Mouse (Mus musculus): ENCODE measurements at regions not wholly inside any gene's neighbourhood (a gene's known extent, or its start where the extent isn't known, plus 50 kb on each side); places are given as distances from the start of the nearest gene placed in this dataset.

DNA sequence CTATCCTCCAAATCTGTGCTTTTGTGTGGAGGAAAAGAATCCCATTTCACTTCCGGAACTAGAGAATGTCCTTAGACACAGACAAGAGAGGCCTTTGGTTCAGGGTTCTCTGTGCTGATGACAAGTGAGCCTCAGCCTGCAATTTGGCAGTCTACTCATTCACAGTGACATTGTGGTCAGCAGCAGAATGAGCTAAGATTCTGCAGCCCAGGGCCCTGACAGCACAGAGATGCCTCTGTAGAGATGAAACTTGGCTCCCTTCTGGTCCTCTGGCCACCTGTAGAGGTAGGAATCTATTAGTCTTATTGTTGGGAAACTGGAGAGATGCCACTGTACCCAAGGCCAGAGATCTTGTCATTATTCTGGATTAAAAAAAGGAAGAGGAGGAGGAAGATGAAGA, 73.8 kb upstream of the Peli2 start:
- Histone ChIP-seq H3K9me3 (replicated peaks) (no peaks in the 10 kb centered on the region), H3K27ac (ENCODE audit: poor library complexity, severe bottlenecking) (no peak overlapping the region), H3K4me1 (replicated peaks) (no peaks in the 10 kb centered on the region), H3K4me3 (no peak overlapping the region), H3K9ac (no peak overlapping the region), H3K36me3 (no peaks in the 10 kb centered on the region), H3K27me3 (replicated peaks) (0 out of 2 replicates have a peak, but pooled peaks cover 4% of the 10 kb centered on the region), H3K4me2 (no peak overlapping the region)
- no peak for ATAC-seq (ENCODE audit: insufficient number of reproducible peaks, low FRiP score)
- 83% methylated on average over 1 of the region's 1 CpGs for WGBS

DNA sequence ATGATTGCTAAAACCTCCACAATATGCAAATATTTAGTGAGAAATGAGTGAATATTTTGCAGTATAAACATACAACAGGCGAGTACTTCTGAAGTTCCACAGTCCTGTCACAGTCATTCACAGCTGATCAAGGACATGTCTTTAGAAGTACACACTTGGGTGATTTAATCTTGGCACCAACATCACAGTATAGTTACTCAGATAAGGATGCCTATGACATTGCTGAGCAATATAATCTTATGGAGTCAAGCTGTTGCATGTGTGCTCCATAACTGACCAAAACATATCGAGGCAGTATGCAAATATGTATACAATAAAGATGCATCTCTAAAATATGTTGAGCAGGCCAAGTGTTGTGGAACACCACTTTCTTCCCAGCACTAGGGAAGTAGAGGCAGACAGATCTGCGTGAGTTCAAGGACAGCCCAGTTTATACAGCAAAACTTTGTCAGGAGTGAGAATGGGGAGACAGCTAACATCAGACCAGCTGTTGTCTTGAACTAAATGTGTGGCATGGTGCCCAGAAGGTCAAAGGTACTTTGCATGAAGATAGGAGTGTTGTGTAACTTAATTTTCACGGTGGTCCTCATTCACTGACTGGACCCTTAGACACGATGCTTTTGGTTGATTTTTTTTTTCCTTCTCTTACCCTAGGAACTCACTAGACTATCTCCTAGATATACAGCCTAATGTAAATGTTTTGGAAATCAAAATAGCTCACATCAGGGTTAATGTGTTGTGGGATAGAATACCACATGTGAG, 70.7 kb upstream of the Peli2 start:
- H3K27me3 ChIP-seq (replicated peaks), result 0 out of 2 replicates have a peak, but pooled peaks cover 4% of the 10 kb centered on the region
- H3K36me3 ChIP-seq, result no peaks in the 10 kb centered on the region
- H3K9ac ChIP-seq, result no peak overlapping the region
- no peak overlapping the region for H3K27ac ChIP-seq (ENCODE audit: poor library complexity, severe bottlenecking)
- no peaks in the 10 kb centered on the region for H3K4me1 ChIP-seq (replicated peaks)
- 66% methylated on average over 5 of the region's 5 CpGs for WGBS
- no peak overlapping the region for H3K4me3 ChIP-seq
- ATAC-seq (ENCODE audit: insufficient number of reproducible peaks, low FRiP score), result no peak
- no peak overlapping the region for H3K4me2 ChIP-seq
- peaks cover 2% of the 10 kb centered on the region; the same call in 1 of the 2 replicates for H3K9me3 ChIP-seq (replicated peaks)

DNA sequence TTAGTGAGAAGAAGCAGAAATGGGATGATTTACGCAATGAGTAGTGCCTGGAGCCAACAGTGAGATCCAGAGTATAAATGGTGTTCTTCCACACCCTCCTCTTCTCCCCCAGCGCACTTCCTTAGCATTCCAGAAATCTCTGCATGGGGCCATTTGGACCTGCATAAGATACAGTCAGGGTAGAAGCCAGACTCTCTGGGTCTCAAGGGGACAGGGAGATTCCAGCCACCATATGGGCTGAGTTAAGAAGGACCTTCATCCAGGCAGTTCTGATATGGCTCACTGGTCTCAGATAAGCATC, 70.2 kb upstream of the Peli2 start:
- 72% methylated on average over 2 of the region's 2 CpGs for WGBS
- no peak for ATAC-seq (ENCODE audit: insufficient number of reproducible peaks, low FRiP score)
- H3K36me3 ChIP-seq, result no peaks in the 10 kb centered on the region
- peaks cover 2% of the 10 kb centered on the region; the same call in 1 of the 2 replicates for H3K9me3 ChIP-seq (replicated peaks)
- 0 out of 2 replicates have a peak, but pooled peaks cover 4% of the 10 kb centered on the region for H3K27me3 ChIP-seq (replicated peaks)
- no peak overlapping the region for H3K4me3 ChIP-seq
- no peak overlapping the region for H3K4me2 ChIP-seq
- H3K4me1 ChIP-seq (replicated peaks), result no peaks in the 10 kb centered on the region
- H3K27ac ChIP-seq (ENCODE audit: poor library complexity, severe bottlenecking), result no peak overlapping the region
- H3K9ac ChIP-seq, result no peak overlapping the region

DNA sequence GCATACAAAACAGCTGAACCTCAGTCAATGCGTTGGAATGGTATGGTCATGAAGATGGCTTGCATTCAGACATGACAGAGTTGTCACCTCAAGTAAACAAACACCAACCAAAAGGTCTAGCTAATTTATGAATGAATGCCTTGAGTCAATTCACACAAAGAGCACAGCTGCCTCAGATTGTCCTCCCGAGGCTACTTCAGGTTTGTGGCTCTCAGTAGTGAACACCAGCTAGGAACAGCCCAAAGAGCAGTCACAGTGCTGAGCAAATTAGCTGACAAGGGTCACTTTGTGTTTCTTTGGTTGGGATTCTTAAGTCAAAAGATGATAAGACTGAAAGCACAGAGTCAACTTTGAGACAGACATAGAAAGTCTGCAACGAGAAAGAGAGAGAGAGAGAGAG, 68.7 kb upstream of the Peli2 start:
- 56% methylated on average over 3 of the region's 3 CpGs for WGBS

DNA sequence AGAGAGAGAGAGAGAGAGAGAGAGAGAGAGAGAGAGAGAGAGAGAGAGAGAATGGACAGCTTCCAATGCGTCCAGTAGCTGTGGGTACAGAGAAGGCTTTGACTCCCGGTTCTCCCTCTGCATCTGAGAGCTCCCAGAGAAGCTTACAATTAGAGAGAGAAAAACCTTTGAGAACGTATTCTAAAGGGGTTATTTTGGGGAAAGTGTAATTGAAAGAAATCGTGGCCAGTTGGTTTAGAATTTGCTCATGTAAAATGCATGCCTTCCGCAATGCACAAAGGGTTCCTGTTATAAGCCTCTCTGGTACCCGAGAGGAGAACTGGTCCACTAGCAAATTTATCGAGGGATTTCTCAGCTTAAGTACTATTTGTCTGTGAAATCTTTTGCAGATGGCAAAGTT, 68.2 kb upstream of the Peli2 start:
- no peaks in the 10 kb centered on the region for H3K4me1 ChIP-seq (replicated peaks)
- WGBS, result 77% methylated on average over 7 of the region's 7 CpGs
- no peaks in the 10 kb centered on the region for H3K36me3 ChIP-seq
- H3K4me3 ChIP-seq, result no peak overlapping the region
- H3K27me3 ChIP-seq (replicated peaks), result 0 out of 2 replicates have a peak, but pooled peaks cover 4% of the 10 kb centered on the region
- H3K9me3 ChIP-seq (replicated peaks), result peaks cover 2% of the 10 kb centered on the region; the same call in 1 of the 2 replicates
- H3K27ac ChIP-seq (ENCODE audit: poor library complexity, severe bottlenecking), result no peak overlapping the region
- no peak overlapping the region for H3K9ac ChIP-seq
- no peak for ATAC-seq (ENCODE audit: insufficient number of reproducible peaks, low FRiP score)
- H3K4me2 ChIP-seq, result no peak overlapping the region

More for the DNA sequence above, 68.7 kb upstream of the Peli2 start:
- Histone ChIP-seq H3K27ac (ENCODE audit: poor library complexity, severe bottlenecking) (no peak overlapping the region), H3K4me1 (replicated peaks) (no peaks in the 10 kb centered on the region), H3K27me3 (replicated peaks) (0 out of 2 replicates have a peak, but pooled peaks cover 4% of the 10 kb centered on the region), H3K9ac (no peak overlapping the region), H3K9me3 (replicated peaks) (peaks cover 2% of the 10 kb centered on the region; the same call in 1 of the 2 replicates), H3K4me3 (no peak overlapping the region), H3K4me2 (no peak overlapping the region), H3K36me3 (no peaks in the 10 kb centered on the region)
- no peak for ATAC-seq (ENCODE audit: insufficient number of reproducible peaks, low FRiP score)

DNA sequence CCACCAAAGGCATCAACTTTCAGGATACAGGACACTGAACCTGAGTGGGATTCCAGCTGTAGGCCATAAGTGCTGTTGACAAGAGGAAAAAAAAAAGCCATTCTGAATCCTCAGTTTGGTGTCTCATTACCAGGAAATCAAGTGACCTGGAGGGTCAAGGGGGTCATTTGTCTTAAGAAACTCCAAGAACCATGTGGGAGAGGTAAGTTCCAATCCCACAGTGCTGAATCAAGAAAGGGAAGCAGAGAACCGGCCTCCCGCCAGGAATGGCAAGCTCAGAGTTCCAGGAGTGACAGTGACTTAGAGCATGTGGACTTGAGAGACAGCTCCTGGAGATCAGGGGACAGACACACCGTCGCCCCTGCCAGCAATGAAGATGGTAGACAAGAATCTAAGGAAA, 67.5 kb upstream of the Peli2 start:
- no peak overlapping the region for H3K4me2 ChIP-seq
- no peaks in the 10 kb centered on the region for H3K36me3 ChIP-seq
- WGBS, result 61% methylated on average over 4 of the region's 4 CpGs
- H3K27ac ChIP-seq (ENCODE audit: poor library complexity, severe bottlenecking), result no peak overlapping the region
- no peak overlapping the region for H3K4me3 ChIP-seq
- no peak for ATAC-seq (ENCODE audit: insufficient number of reproducible peaks, low FRiP score)
- 0 out of 2 replicates have a peak, but pooled peaks cover 4% of the 10 kb centered on the region for H3K27me3 ChIP-seq (replicated peaks)
- no peak overlapping the region for H3K9ac ChIP-seq
- peaks cover 2% of the 10 kb centered on the region; the same call in 1 of the 2 replicates for H3K9me3 ChIP-seq (replicated peaks)
- no peaks in the 10 kb centered on the region for H3K4me1 ChIP-seq (replicated peaks)

DNA sequence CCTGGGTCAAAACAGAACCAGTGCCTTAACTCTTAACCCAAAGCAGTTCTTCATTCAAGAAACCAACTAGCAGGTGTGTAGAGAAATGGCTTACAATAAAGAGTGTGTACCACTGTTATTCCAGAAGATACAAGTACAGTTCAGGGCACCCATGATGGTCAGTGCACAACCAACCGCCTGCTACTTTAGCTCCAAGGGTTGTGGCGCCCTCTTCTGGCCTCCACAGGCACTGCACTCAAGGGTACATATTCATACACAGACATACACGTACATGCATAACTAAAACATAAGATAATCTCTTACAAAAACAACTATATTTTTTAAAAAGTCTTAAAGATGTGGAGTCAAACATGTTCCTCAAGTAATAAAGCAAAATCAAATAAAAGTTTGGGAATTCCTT, 65.9 kb upstream of the Peli2 start:
- Histone ChIP-seq H3K4me3 (no peak overlapping the region), H3K4me2 (no peak overlapping the region), H3K27me3 (replicated peaks) (no peaks in the 10 kb centered on the region), H3K4me1 (replicated peaks) (0 out of 2 replicates have a peak, but pooled peaks cover 3% of the 10 kb centered on the region), H3K9me3 (replicated peaks) (peaks cover 2% of the 10 kb centered on the region; the same call in 1 of the 2 replicates), H3K9ac (no peak overlapping the region), H3K36me3 (no peaks in the 10 kb centered on the region), H3K27ac (ENCODE audit: poor library complexity, severe bottlenecking) (no peak overlapping the region)
- ATAC-seq (ENCODE audit: insufficient number of reproducible peaks, low FRiP score), result no peak
- 75% methylated on average over 3 of the region's 3 CpGs for WGBS

DNA sequence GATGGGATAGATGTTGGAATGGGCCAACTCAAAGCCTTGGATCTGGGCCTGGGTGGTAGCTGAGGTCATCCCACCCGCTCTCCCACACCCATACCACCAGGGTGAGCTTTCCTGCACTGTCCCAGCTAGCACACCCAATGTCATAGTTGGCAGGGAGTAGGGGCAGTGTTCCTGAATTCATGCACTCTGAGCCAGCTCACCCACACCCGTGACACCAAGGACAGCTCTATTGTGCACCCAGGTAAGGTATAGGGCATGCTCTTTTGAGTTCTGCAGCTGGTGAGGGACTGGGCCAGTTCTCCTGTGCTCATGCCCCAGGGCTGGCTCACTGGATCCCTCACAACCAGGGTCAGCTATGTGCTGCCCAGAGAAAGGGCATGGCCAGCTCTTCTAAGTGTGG, 64.8 kb upstream of the Peli2 start:
- no peak overlapping the region for H3K4me3 ChIP-seq
- no peak overlapping the region for H3K27ac ChIP-seq (ENCODE audit: poor library complexity, severe bottlenecking)
- H3K27me3 ChIP-seq (replicated peaks), result no peaks in the 10 kb centered on the region
- H3K36me3 ChIP-seq, result no peaks in the 10 kb centered on the region
- H3K9me3 ChIP-seq (replicated peaks), result peaks cover 2% of the 10 kb centered on the region; the same call in 1 of the 2 replicates
- no peak overlapping the region for H3K9ac ChIP-seq
- 0 out of 2 replicates have a peak, but pooled peaks cover 3% of the 10 kb centered on the region for H3K4me1 ChIP-seq (replicated peaks)
- no peak overlapping the region for H3K4me2 ChIP-seq
- 69% methylated on average over 2 of the region's 2 CpGs for WGBS
- ATAC-seq (ENCODE audit: insufficient number of reproducible peaks, low FRiP score), result no peak

DNA sequence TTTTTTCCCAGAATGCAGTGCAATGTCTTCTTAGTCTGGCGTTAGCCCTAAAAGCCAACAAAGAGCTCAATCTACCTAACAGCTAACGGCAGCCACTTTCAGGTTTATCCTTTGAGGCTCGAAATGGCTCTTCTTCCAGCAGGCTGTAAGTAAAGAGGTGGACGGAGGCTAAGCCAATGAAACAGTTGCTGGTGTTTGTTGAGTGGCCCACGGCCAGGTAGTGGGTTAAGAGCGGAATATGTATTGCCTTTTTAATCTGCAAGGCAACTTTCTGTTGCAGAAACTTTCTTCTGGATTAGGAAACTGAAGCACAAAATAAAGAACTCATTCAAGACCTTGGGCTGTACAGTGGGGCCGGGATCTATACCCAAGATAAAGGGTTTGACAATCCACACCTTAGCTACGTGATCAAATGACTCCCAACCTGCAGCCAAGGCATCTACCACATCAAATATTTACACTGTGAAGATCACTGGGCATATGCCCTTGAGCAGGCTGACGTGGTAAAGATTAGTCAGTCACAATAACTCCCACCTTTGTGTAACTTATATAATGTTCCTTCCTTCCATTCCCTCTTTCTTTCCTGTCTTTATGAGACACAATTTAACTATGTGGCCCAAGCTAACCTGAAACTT, 62.3 kb upstream of the Peli2 start:
- Histone ChIP-seq H3K9ac (no peak overlapping the region), H3K27ac (ENCODE audit: poor library complexity, severe bottlenecking) (no peak overlapping the region), H3K4me1 (replicated peaks) (0 out of 2 replicates have a peak, but pooled peaks cover 3% of the 10 kb centered on the region), H3K4me3 (no peak overlapping the region), H3K36me3 (no peaks in the 10 kb centered on the region), H3K4me2 (no peak overlapping the region), H3K27me3 (replicated peaks) (no peaks in the 10 kb centered on the region), H3K9me3 (replicated peaks) (peaks cover 2% of the 10 kb centered on the region; the same call in 1 of the 2 replicates)
- no peak for ATAC-seq (ENCODE audit: insufficient number of reproducible peaks, low FRiP score)
- 81% methylated on average over 9 of the region's 9 CpGs for WGBS

DNA sequence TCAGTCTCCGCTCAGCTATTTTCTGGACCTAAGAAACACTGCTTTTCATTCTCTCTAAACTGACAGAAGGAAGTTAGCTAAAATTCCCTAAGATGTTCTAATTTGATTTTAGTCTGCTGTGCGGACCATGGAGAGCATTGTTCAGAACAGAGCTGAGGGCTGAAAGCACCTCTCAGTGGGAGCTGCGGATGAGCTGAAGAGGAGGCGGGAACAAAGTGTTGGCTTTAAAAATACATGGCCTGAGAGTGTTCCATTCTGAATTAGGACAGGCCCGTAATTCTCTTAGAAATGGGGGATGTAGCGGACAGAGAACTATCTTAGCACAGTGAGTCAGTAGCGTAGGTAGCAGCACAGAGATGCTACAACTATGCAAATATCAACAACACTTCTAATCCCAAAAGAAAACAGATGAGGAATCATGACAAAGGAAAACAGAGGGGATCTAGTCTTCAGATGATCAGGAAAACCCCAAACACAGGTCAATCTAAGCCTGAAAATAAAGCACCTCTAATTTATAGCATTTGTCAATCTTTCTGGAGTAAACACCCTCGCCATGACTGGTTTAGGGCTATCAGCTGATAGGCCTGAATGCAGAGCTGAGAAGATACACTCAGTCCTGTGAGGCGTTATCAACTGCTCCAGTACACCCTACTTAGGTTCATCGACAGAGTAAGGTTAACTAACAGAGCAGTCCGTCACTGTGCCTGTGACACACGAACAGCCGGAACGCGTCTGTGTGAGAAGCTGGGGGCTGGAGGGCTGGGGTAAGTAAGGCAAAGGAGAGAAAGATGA, 60.8 kb upstream of the Peli2 start:
- no peaks in the 10 kb centered on the region for H3K36me3 ChIP-seq
- no peak overlapping the region for H3K27ac ChIP-seq (ENCODE audit: poor library complexity, severe bottlenecking)
- H3K4me3 ChIP-seq, result no peak overlapping the region
- no peaks in the 10 kb centered on the region for H3K27me3 ChIP-seq (replicated peaks)
- H3K4me2 ChIP-seq, result no peak overlapping the region
- no peak for ATAC-seq (ENCODE audit: insufficient number of reproducible peaks, low FRiP score)
- H3K9me3 ChIP-seq (replicated peaks), result no peaks in the 10 kb centered on the region
- no peak overlapping the region for H3K9ac ChIP-seq
- 64% methylated on average over 15 of the region's 15 CpGs for WGBS
- H3K4me1 ChIP-seq (replicated peaks), result 0 out of 2 replicates have a peak, but pooled peaks cover 3% of the 10 kb centered on the region

DNA sequence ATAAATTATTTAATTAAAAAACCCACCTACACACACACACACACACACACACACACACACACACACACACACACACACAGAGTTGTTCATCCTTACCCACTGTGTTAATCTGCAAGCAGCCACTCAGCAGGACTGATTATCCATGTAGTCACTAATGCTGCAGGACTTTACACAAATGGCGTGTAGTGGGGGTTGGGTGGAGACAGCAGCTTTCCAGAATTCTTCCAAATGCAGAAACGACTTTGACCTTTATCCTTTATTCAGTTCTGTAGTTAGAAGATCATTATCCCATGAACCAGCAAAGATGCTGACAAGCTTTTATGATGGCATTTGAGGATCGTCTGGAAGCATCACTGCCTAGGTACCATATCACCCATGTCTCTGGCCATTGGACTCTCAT, 52.0 kb upstream of the Peli2 start:
- Histone ChIP-seq H3K9me3 (replicated peaks) (no peaks in the 10 kb centered on the region), H3K4me1 (replicated peaks) (peaks cover 5% of the 10 kb centered on the region; the same call in 1 of the 2 replicates), H3K4me3 (no peak overlapping the region), H3K36me3 (no peaks in the 10 kb centered on the region), H3K4me2 (no peak overlapping the region), H3K27ac (ENCODE audit: poor library complexity, severe bottlenecking) (no peak overlapping the region), H3K27me3 (replicated peaks) (no peaks in the 10 kb centered on the region), H3K9ac (no peak overlapping the region)
- WGBS, result 82% methylated on average over 3 of the region's 3 CpGs
- no peak for ATAC-seq (ENCODE audit: insufficient number of reproducible peaks, low FRiP score)
